Mouse (Mus musculus): ENCODE results near the gene Sh3bgr. TPM values are rescaled to one million over a fixed set of nuclear protein-coding genes. Genes with fewer than 3 reads are reported as not detected.

Gene Sh3bgr
- total and polyA plus RNA-seq, 3 experiments, result 1.1 to 2.0 TPM; not detected in 1

- TF ChIP-seq MYB (IDR thresholded peaks at IDR 0.05; ENCODE audit: low read depth, low read length), result no peak
- TF ChIP-seq EP300 (IDR thresholded peaks at IDR 0.05; ENCODE audit: low read depth in 1 of 2, low read length in 2 of 2), result no peak
- TF ChIP-seq ZC3H11A (IDR thresholded peaks at IDR 0.05; ENCODE audit: low read depth, low read length), result no peak
- DNase-seq (ENCODE audit: low read depth, low spot score), result no peak
These were observed 28.9 kb downstream of the Sh3bgr start for GRCm38 (mm10) chr16:96229044-96229555.

GRCm38 (mm10) chr16:96230411-96230810 is 30.2 kb downstream of the Sh3bgr start:
- Histone ChIP-seq H3K4me1 (ENCODE audit: control insufficient read depth in 1 of 2, insufficient read depth in 2 of 2, low read length in 2 of 2) (no peaks in the 10 kb centered on the region), H3K27ac (ENCODE audit: control insufficient read depth, low read depth, low read length) (no peak overlapping the region), H3K9me3 (replicated peaks; ENCODE audit: insufficient read depth, low read length) (no peaks in the 10 kb centered on the region), H3K4me3 (ENCODE audit: control insufficient read depth in 1 of 2, insufficient read depth in 1 of 2, low read depth in 2 of 2, low read length in 2 of 2) (no peak overlapping the region), H3K27me3 (ENCODE audit: control insufficient read depth in 1 of 2, insufficient read depth in 2 of 2, low read length in 2 of 2) (no peaks in the 10 kb centered on the region), H3K79me2 (ENCODE audit: control insufficient read depth, insufficient read depth, low read length, poor library complexity) (no peaks in the 10 kb centered on the region), H3K9ac (ENCODE audit: control insufficient read depth, low read depth, low read length, poor library complexity, severe bottlenecking) (no peak overlapping the region), H3K36me3 (ENCODE audit: control insufficient read depth in 1 of 2, insufficient read depth in 2 of 2, low read length in 2 of 2) (no peaks in the 10 kb centered on the region)
- DNase-seq (ENCODE audit: low read depth, low spot score), result peak; percentile 67
- TF ChIP-seq USF2 (IDR thresholded peaks at IDR 0.05; ENCODE audit: borderline replicate concordance in 1 of 2, insufficient read depth in 1 of 2, low read depth in 1 of 2, low read length in 2 of 2), result no peak
- peak; percentile 77 to 89 (median 82) for TF ChIP-seq CTCF (IDR thresholded peaks at IDR 0.05 in 2 of 3, conservative IDR thresholded peaks at IDR 0.05 in 1 of 3; ENCODE audit: control insufficient read depth in 1 of 3, insufficient read depth in 1 of 3, low read depth in 2 of 3, low read length in 3 of 3, poor library complexity in 1 of 3, severe bottlenecking in 1 of 3)
- no peak for TF ChIP-seq EP300 (IDR thresholded peaks at IDR 0.05; ENCODE audit: low read depth in 1 of 2, low read length in 2 of 2)
- TF ChIP-seq BHLHE40 (IDR thresholded peaks at IDR 0.05; ENCODE audit: borderline replicate concordance, low read depth, low read length), result no peak
- peak; percentile 56 for TF ChIP-seq SMC3 (IDR thresholded peaks at IDR 0.05; ENCODE audit: low read depth, low read length)
- peak; percentile 75 for TF ChIP-seq RAD21 (IDR thresholded peaks at IDR 0.05; ENCODE audit: low read depth, low read length)
- TF ChIP-seq ZC3H11A (IDR thresholded peaks at IDR 0.05; ENCODE audit: low read depth, low read length), result peak; percentile 15; the same call in 1 of the 2 replicates
- no peak for TF ChIP-seq NELFE (IDR thresholded peaks at IDR 0.05; ENCODE audit: low read depth, low read length)
- no peak for TF ChIP-seq TBP (IDR thresholded peaks at IDR 0.05; ENCODE audit: low read depth, low read length)
- no peak for TF ChIP-seq ZNF384 (IDR thresholded peaks at IDR 0.05; ENCODE audit: low read depth, low read length)

More at GRCm38 (mm10) chr16:96229044-96229555, 28.9 kb downstream of the Sh3bgr start:
- Histone ChIP-seq H3K4me1 (ENCODE audit: control insufficient read depth in 1 of 2, insufficient read depth in 2 of 2, low read length in 2 of 2) (no peaks in the 10 kb centered on the region), H3K27me3 (ENCODE audit: control insufficient read depth in 1 of 2, insufficient read depth in 2 of 2, low read length in 2 of 2) (no peaks in the 10 kb centered on the region), H3K9me3 (replicated peaks; ENCODE audit: insufficient read depth, low read length) (no peaks in the 10 kb centered on the region), H3K27ac (ENCODE audit: control insufficient read depth, low read depth, low read length) (no peak overlapping the region), H3K79me2 (ENCODE audit: control insufficient read depth, insufficient read depth, low read length, poor library complexity) (no peaks in the 10 kb centered on the region), H3K4me3 (ENCODE audit: control insufficient read depth in 1 of 2, insufficient read depth in 1 of 2, low read depth in 2 of 2, low read length in 2 of 2) (no peak overlapping the region), H3K9ac (ENCODE audit: control insufficient read depth, low read depth, low read length, poor library complexity, severe bottlenecking) (no peak overlapping the region), H3K36me3 (ENCODE audit: control insufficient read depth in 1 of 2, insufficient read depth in 2 of 2, low read length in 2 of 2) (no peaks in the 10 kb centered on the region)

- Histone ChIP-seq H3K27ac (ENCODE audit: control insufficient read depth, low read depth, low read length) (no peak overlapping the region), H3K79me2 (ENCODE audit: control insufficient read depth, insufficient read depth, low read length, poor library complexity) (no peaks in the 10 kb centered on the region), H3K27me3 (ENCODE audit: control insufficient read depth in 1 of 2, insufficient read depth in 2 of 2, low read length in 2 of 2) (no peaks in the 10 kb centered on the region), H3K4me1 (ENCODE audit: control insufficient read depth in 1 of 2, insufficient read depth in 2 of 2, low read length in 2 of 2) (no peaks in the 10 kb centered on the region), H3K9ac (ENCODE audit: control insufficient read depth, low read depth, low read length, poor library complexity, severe bottlenecking) (no peak overlapping the region), H3K9me3 (replicated peaks; ENCODE audit: insufficient read depth, low read length) (no peaks in the 10 kb centered on the region), H3K4me3 (ENCODE audit: control insufficient read depth in 1 of 2, insufficient read depth in 1 of 2, low read depth in 2 of 2, low read length in 2 of 2) (no peak overlapping the region), H3K36me3 (ENCODE audit: control insufficient read depth in 1 of 2, insufficient read depth in 2 of 2, low read length in 2 of 2) (no peaks in the 10 kb centered on the region)
- DNase-seq (ENCODE audit: low read depth, low spot score), result no peak
- TF ChIP-seq ELF1 (IDR thresholded peaks at IDR 0.05; ENCODE audit: low read depth, low read length) (no peak), ZKSCAN1 (IDR thresholded peaks at IDR 0.05; ENCODE audit: low read depth, low read length) (no peak), BHLHE40 (IDR thresholded peaks at IDR 0.05; ENCODE audit: borderline replicate concordance, low read depth, low read length) (no peak), MYB (IDR thresholded peaks at IDR 0.05; ENCODE audit: low read depth, low read length) (no peak)
These were observed 31.0 kb downstream of the Sh3bgr start for GRCm38 (mm10) chr16:96231251-96231650.

All from MEL (cell line).